Mouse (Mus musculus): ENCODE results near the gene Ppp2r3a. TPM values are rescaled to one million over a fixed set of nuclear protein-coding genes. Genes with fewer than 3 reads are reported as not detected.

Ppp2r3a gene
- total RNA-seq, 4 experiments from 2014 or later: 149 to 175 (median 166) TPM

DNA sequence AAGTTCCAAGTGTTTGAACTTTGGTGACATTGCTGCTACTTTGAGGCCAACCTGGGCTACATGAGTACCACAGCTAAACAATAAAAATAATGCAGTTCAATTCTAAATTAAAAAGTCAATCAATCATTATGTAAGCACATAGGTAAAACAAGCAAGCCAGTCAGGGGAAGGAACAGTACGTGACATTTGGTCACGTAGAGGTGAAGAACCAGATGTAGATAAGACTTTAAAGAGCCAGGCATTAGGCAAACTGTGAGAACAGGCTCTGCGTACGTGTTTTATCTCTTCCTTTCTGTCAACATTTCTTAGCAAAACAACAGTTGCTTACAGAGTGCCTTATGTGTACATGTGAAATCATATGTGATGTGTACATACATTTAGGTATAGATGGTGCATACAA is 946 bp upstream of the Ppp2r3a start:
- no peak for DNase-seq (ENCODE audit: low spot score in 2 of 2)

DNA sequence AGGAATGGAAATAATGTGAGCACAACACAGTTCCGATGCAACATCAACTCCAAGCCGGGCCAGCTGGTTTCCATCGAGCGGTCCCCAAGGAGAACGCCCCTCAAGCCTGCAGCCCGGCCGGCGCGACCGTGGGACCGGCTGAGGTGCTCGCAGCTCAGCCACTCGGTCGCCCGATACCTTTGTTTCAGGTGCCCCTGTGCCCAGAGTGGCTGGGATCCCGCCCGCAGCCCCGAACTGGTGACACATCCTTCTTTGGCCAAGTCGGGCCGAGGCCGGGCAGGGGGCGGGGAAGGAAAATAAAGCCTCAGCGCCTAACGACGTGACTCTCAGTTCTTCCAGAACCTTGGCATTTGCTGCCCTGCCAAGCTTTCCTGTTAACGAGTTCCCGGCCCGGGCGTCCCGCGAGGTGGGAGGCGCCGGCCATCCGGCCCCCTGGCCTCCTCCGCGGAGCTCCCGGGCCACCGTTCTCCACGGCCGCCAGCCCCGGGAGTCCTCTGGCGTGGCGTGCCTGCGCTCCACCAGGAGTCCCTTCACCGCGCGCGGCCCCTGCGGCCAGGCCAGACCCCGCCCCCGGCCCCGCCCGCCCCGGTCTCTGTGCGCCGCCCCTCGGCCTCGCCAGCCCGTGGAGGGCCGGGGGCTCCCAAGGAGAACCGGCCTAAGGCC is 483 bp downstream of the Ppp2r3a start:
- peak; percentile 76 to 79 for DNase-seq (ENCODE audit: low spot score in 2 of 2)

DNA sequence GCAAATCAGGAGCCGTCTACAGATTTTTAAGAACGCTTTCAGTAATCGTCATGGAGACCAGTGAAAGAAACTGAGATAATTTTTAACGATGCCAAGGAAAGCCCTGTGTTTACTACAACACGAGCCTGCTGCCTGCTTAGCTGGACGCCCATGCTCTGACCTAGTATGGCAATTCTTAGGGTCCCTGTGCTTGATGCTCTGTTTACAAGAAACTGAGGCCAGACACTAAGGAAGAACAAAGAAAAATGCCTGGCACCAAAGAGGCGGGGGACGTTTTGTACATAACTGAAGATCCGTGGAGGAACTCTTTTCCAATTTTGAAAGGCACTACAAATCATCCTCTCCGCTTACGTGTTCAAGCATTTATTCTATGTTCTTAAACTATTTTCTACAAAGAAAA is 1.1 kb downstream of the Ppp2r3a start:
- DNase-seq (ENCODE audit: low spot score in 2 of 2): no peak

DNA sequence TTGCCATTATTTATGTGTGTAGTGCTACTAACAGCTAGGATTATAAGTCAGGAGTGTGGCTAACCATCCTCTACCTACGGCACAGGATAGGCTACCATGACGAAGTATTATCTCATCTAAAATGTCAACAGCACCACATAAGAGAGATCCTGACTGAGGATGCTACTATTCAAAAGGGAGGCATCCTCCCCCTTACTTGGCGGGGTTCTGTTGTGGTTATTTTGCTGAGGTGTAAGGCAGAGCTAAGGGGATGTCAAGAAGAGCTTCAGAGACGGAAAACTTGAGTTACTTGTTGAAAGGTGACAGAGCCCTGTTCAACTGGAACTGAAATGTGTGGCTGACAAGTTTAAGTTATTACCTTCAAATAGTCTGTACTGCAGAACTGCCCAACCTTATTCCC is 2.0 kb downstream of the Ppp2r3a start:
- DNase-seq (ENCODE audit: low spot score in 2 of 2): no peak

DNA sequence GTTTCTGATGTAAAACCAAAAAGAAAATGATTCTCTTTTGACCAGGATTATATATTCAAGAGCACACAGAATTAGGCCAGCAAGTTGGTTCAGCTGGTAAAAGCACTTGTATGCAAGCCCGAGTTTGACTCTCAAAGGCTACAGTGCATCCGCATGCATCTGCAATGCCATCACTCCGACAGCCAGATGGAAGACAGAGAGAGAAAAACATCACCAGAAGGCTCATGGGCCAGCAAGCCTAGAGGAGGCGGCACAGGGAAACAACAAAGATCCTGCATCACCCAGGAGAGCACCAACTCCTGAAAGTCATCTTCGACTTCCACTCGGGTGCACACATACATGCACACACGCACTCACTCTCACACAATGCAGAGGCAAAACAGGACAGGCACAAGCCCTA is 4.1 kb downstream of the Ppp2r3a start:
- no peak for DNase-seq (ENCODE audit: low spot score in 2 of 2)

DNA sequence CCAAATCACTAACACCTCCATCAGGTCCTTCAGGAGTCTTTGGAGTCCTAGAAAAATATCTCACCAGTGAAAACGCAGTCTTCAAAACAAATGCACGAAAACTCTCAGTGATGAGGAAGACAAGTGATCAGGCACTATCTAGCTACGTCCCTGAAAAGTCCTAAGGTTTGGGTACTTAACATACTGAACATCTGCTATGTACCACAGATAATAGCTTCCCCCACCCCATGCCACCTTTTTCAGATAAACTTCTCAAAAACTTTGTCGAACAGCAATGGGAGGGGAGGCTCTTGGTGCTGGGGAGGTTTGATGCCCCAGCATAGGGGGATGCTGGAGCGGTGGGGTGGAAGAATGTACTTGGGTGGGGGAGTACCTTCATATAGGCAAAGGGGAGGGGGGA is 6.1 kb downstream of the Ppp2r3a start:
- no peak for DNase-seq (ENCODE audit: low spot score in 2 of 2)

DNA sequence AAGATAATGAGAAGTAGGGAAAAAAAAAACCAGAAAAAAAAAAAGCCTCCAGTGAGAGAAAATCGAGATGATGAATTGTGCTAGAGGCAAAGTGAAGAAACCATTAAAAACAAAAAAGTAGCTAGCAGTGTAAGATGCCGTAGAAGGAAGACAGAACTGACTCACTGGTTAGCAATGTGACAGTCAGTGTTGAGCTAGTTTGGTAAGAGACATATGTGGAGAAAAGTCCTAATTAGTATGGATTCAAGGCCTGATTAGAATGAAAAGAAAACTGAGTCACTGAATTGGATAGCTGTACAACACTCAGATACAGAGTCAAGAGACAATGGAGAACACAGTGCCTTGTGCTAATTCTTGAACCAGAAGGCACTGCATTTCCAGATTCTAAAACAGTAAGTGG is 7.9 kb downstream of the Ppp2r3a start:
- DNase-seq (ENCODE audit: low spot score in 2 of 2): no peak

DNA sequence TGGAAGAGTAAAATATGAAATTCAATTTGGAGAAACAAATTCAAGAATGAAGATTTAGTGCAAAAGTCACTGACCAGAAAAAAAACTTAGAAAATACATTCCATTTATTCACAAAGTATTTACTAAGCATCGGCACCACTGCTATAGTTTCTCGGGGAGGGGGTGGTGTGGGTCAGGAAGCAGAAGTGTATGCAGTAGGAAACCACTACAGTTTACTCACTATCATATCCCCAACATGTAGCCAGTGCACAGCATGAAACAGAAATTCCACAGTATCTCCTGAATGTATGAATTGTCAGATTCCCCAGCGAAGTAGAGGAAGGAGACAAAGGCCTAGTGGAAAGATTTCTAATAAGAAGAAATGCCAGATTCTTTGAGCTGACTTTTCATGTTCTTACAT is 11.4 kb downstream of the Ppp2r3a start:
- no peak for DNase-seq (ENCODE audit: low spot score in 2 of 2)

DNA sequence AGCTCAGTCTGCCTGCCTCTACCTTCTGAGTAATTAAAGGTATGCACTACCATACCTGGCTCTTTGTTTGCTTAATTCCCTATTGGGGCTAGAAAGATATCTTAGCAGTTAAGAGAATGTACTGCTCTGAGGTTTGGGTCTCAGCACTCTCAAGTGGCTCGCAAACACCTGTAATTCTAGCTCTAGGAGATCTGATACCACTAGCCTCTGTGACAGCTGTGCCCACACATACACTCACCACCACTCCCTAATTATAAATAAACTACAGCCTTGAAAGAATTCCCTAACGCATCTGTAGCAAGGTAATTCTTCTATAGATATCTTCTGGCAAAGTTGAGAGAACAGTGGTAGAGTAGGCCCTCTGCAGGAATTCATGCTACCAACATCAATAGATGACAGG is 15.8 kb downstream of the Ppp2r3a start:
- no peak for DNase-seq (ENCODE audit: low spot score in 2 of 2)

DNA sequence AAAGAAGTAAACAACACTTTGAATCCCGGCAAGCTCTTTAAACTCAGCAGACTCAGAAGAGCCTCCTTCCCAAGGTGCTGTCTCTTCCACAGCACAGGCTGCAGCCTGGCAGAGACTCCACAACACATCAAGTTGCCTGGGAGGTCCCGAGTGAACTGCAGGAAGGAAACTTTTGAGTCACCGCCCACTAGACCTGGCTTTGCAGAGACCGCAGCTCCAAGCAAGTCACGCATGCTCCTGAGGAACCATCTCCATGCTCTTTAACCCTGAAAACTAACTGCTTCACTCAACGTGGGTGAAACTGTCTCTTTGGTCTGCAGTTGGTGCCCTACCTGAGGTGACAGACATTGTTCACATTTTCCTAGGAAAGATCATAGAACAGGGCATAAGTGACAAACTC is 19.6 kb downstream of the Ppp2r3a start:
- DNase-seq (ENCODE audit: low spot score in 2 of 2): no peak

DNA sequence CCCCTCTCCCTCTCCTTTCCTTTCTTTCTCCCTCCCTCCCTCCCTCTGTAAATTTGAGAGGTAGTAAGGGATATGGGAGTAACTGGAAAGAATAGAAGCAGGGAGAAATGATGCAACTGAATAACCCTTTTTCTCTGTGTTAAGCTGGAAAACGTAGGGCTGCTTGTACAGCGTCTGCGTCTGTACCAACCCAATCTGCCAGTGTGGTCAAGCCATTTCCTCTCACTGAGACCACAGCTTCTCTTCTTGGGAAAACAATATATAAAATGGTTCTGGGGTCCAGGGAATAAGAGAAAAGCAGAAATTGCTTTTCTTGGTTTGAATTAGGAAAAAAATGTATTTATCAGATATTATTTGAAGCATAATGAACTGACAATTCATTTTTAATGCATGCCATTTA is 21.6 kb downstream of the Ppp2r3a start:
- DNase-seq (ENCODE audit: low spot score in 2 of 2): no peak

DNA sequence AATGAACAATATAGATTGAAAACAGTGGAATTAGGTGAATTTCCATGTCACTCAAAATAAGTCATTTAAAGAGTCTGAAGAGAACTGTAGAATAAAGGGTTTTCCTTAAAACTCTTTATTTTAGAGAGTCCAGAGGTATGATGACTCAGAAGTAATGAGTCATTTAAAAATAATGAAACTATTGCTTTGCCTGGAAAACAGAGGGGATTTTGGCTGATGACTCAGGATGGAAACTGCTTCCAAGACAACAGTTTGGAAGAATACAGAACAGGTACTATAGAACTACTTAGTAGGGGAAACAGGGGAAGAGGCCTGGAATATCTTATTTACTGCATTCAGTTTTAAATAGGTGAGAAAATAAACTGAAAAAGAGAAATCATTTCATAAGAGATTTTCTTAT is 22.7 kb downstream of the Ppp2r3a start:
- no peak for DNase-seq (ENCODE audit: low spot score in 2 of 2)

DNA sequence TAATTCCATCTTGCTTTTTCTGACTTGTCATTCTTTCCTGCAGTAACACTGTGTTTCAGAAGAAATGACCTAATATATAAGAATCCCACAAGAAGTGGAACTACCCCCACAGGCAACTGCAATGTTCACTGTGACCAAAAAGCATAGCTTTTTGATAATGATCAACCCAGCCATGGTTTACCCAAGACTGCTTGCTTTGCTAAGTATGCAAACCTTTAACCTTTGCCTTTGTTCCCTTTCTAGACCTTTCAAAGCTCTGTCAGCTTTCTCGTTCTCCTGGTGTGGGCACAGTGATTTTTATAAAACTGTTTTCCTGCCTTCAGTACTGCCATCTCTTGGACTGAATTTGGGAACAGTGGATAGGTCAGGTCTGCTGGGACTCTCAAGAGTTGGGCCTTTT is 43.6 kb downstream of the Ppp2r3a start:
- no peak for DNase-seq (ENCODE audit: low spot score in 2 of 2)

DNA sequence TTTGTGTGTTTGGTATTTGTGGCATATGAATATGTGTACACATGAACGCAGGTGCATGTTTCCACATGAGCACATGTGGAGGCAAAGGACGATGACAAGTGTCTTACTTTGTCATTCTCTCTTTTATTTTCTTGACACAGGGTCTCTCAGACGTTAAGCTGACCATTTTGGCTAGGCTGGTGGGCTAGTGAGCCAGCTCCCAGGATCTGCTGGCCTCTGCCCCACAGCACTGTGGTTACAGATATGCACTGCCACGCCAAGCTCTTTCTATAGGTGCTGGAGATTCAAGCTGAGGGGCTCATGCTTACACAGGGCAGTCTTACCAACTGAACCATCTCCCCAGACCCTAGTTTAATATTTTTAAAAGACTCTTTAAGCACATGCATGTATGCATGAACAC is 45.1 kb downstream of the Ppp2r3a start:
- DNase-seq (ENCODE audit: low spot score in 2 of 2): no peak

DNA sequence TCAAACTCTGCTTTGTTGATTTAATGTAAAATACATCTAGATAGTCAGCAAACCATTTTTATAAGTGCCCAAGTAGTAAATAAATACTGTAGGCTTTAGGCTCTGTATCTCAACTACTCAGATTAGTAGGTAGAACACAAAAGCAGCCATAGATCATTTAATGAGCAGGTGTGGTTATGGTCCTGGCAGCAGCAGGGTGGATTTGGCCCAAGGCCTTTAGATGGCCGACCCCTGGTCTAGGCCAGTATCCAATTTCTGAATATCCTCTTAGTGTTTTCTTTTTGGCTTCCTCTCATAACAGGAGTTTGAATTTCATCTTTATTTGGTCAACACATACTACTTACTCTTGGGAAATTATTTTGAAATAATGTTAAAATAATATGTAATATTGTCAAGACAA is 46.4 kb downstream of the Ppp2r3a start:
- no peak for DNase-seq (ENCODE audit: low spot score in 2 of 2)

DNA sequence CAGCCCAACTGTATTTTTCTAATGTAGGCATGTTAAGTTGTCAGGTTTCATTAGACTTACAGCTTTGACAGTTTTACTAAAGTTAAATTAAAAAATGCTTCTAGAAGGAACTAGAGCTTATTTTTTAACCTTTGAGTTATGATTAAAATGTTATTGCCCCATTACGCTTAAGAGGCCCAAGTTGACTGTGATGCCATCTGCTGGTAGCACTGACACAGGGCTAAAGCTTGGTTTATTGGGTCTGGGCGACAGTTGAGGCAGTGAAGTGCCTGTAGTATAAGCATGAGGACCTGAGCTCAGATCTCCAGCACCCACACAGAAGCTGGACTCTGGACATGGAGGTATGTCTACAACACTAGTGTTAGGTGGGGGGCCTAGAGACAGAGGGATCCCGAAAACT is 47.5 kb downstream of the Ppp2r3a start:
- DNase-seq (ENCODE audit: low spot score in 2 of 2): no peak

DNA sequence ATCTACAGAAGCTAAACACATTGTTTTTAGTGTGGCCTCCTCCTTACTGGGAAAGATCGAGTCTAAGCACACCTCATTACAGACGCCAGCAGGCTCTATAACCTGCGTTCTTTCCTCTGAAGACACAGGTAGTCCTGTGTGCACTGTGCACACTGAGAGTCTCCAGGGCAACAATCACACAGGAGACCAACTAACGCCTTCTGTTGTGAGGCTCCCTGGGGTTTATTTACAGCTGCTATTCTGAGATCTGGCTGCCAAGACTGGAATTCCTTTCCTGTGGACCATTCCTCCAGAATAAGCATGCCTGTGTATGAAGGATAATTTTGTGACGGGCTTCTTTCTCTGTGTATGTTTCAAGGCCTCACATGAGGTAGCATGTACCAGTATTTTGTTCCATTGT is 51.0 kb downstream of the Ppp2r3a start:
- DNase-seq (ENCODE audit: low spot score in 2 of 2): no peak

DNA sequence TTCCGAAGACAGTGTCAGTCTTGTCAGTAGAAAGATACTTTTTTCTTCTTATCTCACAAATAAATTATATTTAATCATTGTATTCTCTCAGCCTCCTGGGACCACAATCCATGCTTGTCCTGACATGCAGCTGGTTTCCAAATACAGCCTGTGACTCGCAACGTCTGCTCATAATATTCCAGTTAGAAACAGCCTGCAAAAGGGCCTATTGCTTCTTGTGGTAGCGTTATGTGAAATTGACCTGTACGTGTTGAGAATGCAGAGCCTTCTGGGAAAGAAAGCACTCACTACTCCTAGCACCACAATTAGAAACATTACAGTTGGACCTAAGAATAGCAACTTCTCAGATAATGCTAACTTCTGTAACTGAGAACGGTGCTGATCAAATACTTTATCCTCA is 52.8 kb downstream of the Ppp2r3a start:
- DNase-seq (ENCODE audit: low spot score in 2 of 2): no peak

DNA sequence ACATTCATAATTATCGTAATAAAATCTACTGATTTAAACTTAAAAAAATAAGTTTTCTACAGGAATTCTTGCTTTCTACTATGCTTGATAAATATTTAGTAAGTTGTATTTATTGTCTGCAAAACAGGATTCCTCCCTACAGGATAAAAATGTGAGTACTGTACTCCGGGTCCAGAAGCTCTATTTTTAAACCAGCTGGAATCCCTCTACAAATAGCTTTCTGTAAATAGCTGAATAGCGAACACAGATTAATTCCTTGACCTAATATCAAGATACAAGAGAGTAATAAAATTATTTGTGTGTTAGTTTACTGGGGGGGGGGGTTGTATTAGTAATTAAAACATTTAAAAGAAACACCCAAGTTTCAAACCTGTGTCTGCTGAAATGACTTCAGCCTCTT is 53.3 kb downstream of the Ppp2r3a start:
- DNase-seq (ENCODE audit: low spot score in 2 of 2): no peak

DNA sequence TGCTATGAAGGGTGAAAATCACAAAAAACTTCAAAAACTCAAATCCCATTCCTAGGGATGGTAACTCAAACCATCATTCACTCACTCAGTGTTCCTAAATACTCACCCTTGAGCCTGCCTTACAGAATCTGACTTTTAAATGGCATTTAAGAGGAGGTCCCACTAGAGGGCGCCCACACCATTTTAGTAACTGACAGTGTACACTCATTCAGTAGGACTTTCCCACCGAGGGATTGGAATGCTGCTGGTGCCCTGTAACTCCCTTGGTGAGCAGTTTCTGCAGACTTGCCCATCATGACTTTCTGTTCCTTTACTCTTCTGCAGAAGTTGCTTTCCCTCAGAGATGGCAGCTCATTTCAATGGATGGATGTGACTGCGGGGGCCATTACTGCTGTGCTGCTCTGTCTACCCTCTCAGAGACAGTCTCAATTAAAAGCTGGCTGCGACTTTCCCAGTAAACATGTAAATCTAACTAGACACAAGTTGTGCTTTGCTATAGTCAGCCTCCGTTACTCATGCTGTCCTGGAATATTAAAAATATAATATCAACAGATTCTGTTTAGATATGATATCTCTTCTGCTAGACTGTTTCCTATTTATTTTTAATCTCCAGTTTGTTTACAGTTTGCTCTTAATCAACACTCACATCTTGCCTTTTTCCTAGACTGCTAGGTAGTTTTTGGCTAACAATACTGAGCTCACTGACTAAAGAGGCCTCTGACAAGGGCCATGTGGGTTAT is 69.5 kb downstream of the Ppp2r3a start:
- peak; percentile 73 to 77 for DNase-seq (ENCODE audit: low spot score in 2 of 2)

DNA sequence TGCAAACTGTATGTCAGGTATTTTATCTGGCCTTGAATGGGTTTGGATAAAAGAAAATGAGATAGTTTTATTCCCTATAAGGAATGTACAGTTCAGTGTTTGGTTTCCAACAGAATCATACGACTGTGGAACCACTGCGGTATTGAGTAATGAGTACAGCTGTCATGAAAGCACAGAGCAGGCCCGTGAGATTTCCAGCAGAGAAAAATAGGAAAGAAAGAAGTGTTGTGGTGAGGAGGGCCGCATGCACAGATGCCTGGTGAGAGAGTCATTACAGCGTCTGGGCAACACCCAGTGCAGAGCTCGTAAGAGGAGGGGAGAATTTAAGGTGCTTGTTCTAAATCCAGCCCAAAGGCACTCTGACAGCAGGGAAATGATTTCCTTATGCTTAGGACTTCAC is 70.3 kb downstream of the Ppp2r3a start:
- no peak for DNase-seq (ENCODE audit: low spot score in 2 of 2)

DNA sequence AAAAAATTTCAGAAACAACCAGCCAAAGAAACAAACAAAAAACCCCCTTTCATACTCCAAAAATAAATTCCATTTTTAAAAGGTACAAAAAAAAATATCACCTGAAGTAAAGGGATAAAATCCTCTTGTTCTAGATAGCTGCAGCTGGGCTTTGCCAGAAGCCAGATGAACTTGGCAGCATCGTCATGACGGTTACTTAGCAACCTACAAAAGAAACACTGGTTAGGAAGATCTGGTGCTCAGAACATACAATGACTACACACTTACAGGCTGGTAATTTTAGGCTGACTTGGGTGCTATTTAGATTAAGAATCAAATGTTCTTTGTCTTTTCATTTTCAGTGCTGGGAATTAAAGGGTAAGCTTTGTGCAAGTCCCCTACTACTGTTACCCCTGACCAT is 71.4 kb downstream of the Ppp2r3a start:
- peak in 1 of 2 experiments; percentile 16 for DNase-seq (ENCODE audit: low spot score in 2 of 2)

DNA sequence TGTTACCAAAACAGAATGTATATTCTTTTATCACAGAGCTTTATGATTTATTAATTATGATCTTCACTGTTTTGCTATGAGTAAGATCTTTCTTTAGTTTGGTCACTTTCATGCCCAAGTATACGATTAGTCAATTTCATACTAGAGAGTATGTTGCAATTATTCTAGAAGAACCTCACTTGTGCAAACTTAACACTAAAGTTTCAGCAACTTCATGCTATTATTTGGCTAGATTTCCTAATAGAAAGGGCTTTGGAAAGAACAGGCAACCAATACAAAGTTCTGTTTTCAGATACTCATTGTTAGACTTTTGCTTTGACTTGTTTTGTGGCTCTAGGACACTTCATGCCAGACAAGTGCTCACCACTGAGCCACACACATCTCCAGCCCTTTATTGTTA is 91.0 kb downstream of the Ppp2r3a start:
- no peak for DNase-seq (ENCODE audit: low spot score in 2 of 2)

All from gastrocnemius, adult 8-10 months (tissue).